Mouse (Mus musculus): ENCODE measurements around the gene Plekhm3.

DNA sequence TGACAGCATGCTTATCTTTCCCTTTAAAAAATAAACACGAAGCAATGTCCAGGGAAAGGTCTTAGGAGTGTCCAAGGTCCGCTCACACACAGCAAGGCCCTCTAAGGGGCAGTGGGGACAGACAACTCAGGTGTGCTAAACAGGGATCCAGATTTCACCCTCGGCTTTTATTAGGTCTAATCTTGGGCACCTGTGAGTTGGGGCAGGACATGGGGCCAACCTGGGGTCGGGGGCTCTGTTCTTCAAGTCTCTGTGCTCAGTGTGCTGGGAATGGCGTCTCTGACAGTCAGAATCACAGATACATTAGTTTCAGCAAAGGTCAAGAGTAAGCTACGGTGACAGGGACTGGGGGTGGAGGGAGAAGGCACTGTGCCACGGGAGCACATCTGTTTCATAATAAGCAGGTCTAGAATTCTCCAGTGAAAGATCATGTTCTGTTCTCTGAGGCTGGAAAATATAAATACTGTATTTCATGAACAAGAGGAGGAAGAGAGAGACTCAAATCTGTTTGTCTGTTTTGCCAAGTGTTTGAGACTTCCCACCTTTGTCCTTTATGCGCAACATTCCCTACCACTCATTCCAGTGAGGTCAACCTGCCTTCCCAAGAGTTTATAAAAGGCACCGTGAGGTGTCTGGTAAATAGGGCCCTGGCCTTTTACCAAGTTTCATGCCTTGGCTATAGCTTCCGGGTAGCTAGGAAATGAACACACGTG, 163.9 kb downstream of the Plekhm3 start:
- TF ChIP-seq CTCF (IDR thresholded peaks at IDR 0.05; ENCODE audit: control insufficient read depth, insufficient read depth, insufficient read length) (no peak), MAX (IDR thresholded peaks at IDR 0.05) (no peak), FOSL1 (IDR thresholded peaks at IDR 0.05; ENCODE audit: insufficient read depth, low read length, poor library complexity, severe bottlenecking) (no peak), CEBPB (IDR thresholded peaks at IDR 0.05; ENCODE audit: low read depth) (no peak), USF1 (IDR thresholded peaks at IDR 0.05; ENCODE audit: low read depth) (no peak), MYOG (IDR thresholded peaks at IDR 0.05; ENCODE audit: control insufficient read depth, extremely low read depth, insufficient read length) (no peak), MYOD1 (IDR thresholded peaks at IDR 0.05; ENCODE audit: control insufficient read depth, insufficient read length, low read depth) (no peak)

Data from C2C12 (cell line).